Mouse (Mus musculus) liver, adult 2 months (tissue): ENCODE data around the gene Npas1. TPM values are rescaled to one million over a fixed set of nuclear protein-coding genes. Genes with fewer than 3 reads are reported as not detected.

Experiments used
- DNase-seq: peaks from one replicate; pipeline ENCODE4 v3.0.0-alpha.2; 2011; ENCODE audit warnings: low read depth, low spot score; ENCODE audit errors: extremely low read depth
- H3K27ac ChIP-seq: fragments of 200-500 bp; replicated peaks from 2 replicates; pipeline ENCODE4 v1.5.1; 2012; ENCODE audit warnings: low read depth, mild to moderate bottlenecking, control low read depth, inconsistent platforms, low read length; ENCODE audit not compliant: insufficient read depth
- H3K27me3 ChIP-seq: fragments of 200-500 bp; 2 replicates; pipeline ENCODE4 v1.6.1; 2012; ENCODE audit warnings: mild to moderate bottlenecking, moderate library complexity, low read length, inconsistent platforms; ENCODE audit not compliant: control insufficient read depth, insufficient read depth
- H3K36me3 ChIP-seq: fragments of 200-500 bp; 2 replicates; pipeline ENCODE4 v1.6.1; 2012; ENCODE audit warnings: low read length, inconsistent platforms; ENCODE audit not compliant: control insufficient read depth, insufficient read depth
- H3K4me1 ChIP-seq: fragments of 200-500 bp; 2 replicates; pipeline ENCODE4 v1.6.1; 2011; ENCODE audit warnings: low read length; ENCODE audit not compliant: control insufficient read depth, insufficient read depth
- H3K4me3 ChIP-seq: fragments of 200-500 bp; 2 replicates; pipeline ENCODE4 v1.5.1; 2011; ENCODE audit warnings: low read depth, mild to moderate bottlenecking, control low read depth, low read length, moderate library complexity; ENCODE audit not compliant: insufficient read depth
- H3K79me2 ChIP-seq: fragments of 200-500 bp; 2 replicates; pipeline ENCODE4 v1.6.1; 2012; ENCODE audit warnings: inconsistent platforms, mild to moderate bottlenecking, low read length, moderate library complexity; ENCODE audit not compliant: control insufficient read depth, insufficient read depth
- H3K9ac ChIP-seq: fragments of 200-500 bp; 2 replicates; pipeline ENCODE4 v1.6.1; 2012; ENCODE audit warnings: low read depth, mild to moderate bottlenecking, control low read depth, inconsistent platforms, low read length
- CTCF ChIP-seq: fragments of 200-500 bp; IDR thresholded peaks from 2 replicates; pipeline ENCODE4 v1.5.1; 2011; ENCODE audit warnings: low read depth, low read length, control low read depth
- POLR2A ChIP-seq: fragments of 200-500 bp; IDR thresholded peaks from 2 replicates; pipeline ENCODE4 v1.6.1; 2011; ENCODE audit warnings: low read length, control low read depth; ENCODE audit not compliant: insufficient read depth; ENCODE audit errors: extremely low read depth
- WGBS: fragments of 180-500 bp; shearing (Covaris S2); methylation state at CpG from one replicate; pipeline ENCODE4 v1.1.7; 2018; 5-methylcytosine and 5-hydroxymethylcytosine counted together
- polyA plus RNA-seq: library from polyadenylated mRNA; depleted of rRNA; stranded (reverse); fragments of >200 nt; gene quantifications from 2 replicates; pipeline ENCODE4 v1.2.3, GENCODE M21; 2012
- total RNA-seq: library from RNA; depleted of rRNA; stranded (reverse); fragments of >200 nt; gene quantifications from 2 replicates; pipeline ENCODE4 v1.2.3, GENCODE M21; 2014

The Npas1 gene
- total and polyA plus RNA-seq, 2 experiments, result not detected

DNA sequence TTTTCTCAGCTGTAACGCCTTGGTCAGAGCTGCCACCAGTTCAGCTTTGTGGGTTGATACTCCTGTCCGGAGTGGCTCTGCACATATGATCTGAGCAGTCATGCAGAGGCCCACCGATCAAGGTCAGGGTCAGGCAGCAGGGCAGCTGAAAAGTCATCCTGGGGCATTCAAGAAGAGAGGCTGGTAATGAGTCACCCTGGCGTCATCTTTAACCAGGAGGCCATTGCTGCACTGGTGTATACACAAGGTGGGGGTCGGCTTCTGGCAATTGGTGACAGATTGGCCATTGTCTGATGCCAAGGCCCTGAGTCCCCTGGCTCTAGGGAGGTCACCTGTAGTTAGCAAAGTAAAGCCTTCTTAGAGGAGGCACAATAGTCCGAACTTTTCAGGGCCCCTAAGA is 25.9 kb downstream of the Npas1 start:
- Histone ChIP-seq H3K27me3 (no peaks in the 10 kb centered on the region), H3K4me1 (peaks cover 2% of the 10 kb centered on the region; the same call in 1 of the 2 replicates), H3K36me3 (no peaks in the 10 kb centered on the region), H3K79me2 (no peaks in the 10 kb centered on the region), H3K27ac (no peak overlapping the region), H3K9ac (no peak overlapping the region), H3K4me3 (no peak overlapping the region)
- TF ChIP-seq POLR2A (no peak), CTCF (no peak)
- no peak for DNase-seq
- WGBS, result 78% methylated on average over 6 of the region's 6 CpGs

DNA sequence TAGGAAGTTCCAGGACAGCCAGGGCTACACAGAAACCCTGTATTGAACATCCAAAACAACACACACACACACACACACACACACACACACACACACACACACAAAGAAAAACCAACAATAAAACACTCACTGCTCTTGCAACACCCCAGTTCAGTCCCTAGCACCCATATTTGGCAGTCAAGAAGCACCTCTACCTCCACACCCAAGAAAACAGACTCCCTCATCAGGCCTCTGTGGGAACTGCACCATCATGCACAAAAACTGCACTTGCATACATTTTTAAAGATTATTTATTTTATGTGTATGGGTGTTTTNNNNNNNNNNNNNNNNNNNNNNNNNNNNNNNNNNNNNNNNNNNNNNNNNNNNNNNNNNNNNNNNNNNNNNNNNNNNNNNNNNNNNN is 36.3 kb downstream of the Npas1 start:
- H3K27ac ChIP-seq, result no peak overlapping the region
- H3K79me2 ChIP-seq, result no peaks in the 10 kb centered on the region
- TF ChIP-seq POLR2A, result no peak
- no peak; the same call in 1 of the 2 replicates for TF ChIP-seq CTCF
- DNase-seq, result peak; percentile 68
- no peak overlapping the region for H3K9ac ChIP-seq
- no peaks in the 10 kb centered on the region for H3K4me1 ChIP-seq
- H3K27me3 ChIP-seq, result no peaks in the 10 kb centered on the region
- no peak overlapping the region for H3K4me3 ChIP-seq
- H3K36me3 ChIP-seq, result no peaks in the 10 kb centered on the region

DNA sequence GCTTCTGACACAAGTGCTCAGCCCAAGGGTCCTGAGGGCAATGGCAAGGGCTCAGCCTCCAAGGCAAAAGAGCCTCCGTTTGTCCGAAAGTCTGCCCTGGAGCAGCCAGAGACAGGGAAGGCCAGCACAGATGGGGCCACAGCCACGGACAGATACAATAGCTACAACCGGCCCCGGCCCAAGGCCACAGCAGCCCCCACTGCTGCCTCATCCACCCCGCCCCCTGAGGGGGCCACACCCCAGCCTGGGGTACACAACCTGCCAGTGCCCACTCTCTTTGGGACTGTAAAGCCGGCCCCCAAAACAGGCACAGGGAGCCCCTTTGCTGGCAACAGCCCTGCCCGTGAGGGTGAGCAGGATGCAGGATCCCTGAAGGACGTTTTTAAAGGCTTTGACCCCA is 42.4 kb downstream of the Npas1 start:
- Histone ChIP-seq H3K27me3 (no peaks in the 10 kb centered on the region), H3K79me2 (no peaks in the 10 kb centered on the region), H3K4me1 (no peaks in the 10 kb centered on the region), H3K9ac (no peak overlapping the region), H3K4me3 (no peak overlapping the region), H3K27ac (no peak overlapping the region), H3K36me3 (peaks cover 8% of the 10 kb centered on the region; the same call in 1 of the 2 replicates)
- TF ChIP-seq CTCF, result no peak
- no peak for TF ChIP-seq POLR2A
- no peak for DNase-seq
- 93% methylated on average over 9 of the region's 9 CpGs for WGBS

DNA sequence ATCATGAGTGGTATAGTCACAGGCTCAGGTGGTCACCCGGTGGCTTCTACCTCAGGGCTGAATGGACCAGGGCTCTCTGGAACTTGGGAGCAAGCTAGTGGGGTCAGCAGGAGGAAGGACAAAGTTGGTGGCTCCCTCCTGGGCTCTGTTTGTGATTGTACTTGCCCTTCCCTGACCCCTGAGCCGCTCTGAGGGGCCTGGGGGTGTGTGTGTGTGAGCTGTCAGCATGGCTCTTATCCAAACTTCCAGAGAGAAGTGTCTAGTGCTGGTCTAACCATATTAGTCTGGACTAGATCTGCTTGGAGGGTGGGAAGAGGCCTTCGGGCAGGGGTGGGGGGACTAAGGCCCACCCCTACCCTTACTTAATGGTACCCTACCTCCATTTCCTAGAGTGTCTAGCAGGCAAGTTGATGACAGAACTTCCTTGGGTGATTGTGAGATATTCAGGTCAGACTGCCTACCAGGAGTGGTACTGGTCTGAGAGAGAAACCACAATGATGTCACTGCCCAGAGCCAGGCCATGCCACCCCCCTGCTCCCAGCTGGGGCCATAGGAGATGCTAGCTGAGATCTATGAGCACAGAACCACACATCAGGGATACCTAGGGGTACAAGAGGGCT is 44.1 kb downstream of the Npas1 start:
- Histone ChIP-seq H3K79me2 (no peaks in the 10 kb centered on the region), H3K27ac (no peak overlapping the region), H3K27me3 (no peaks in the 10 kb centered on the region), H3K36me3 (peaks cover 22% of the 10 kb centered on the region), H3K9ac (no peak overlapping the region), H3K4me3 (no peak overlapping the region), H3K4me1 (no peaks in the 10 kb centered on the region)
- WGBS, result 86% methylated on average over 3 of the region's 3 CpGs
- DNase-seq, result no peak
- TF ChIP-seq POLR2A (no peak), CTCF (no peak)

DNA sequence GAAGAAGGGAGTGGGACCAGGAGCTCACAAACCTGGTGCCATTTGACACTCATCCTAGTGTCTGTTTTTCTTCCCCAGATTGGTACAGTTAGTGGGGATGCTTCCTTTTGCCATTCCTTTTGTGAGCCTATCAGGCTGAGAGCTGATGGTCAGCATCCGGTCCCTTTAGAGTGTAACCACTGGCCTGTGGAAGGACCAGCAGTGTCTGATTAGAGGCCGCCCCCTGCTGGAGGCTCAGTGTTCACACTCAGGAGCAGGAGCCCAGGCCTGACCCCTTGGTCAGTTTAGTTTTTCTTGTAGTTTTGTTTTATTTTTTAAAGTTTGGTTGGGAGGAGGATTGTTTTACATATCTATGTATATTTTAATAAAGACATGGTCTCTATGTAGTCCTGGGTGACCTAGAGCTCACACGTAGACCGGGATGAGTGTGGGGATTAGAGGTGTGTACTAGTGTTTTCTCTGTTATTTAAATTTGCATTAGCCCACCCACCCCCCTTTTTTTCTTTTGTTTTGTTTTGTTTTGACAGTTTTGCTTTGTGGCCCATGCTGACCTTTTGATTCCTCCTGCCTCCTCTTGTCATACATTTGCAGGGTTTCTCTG is 51.3 kb downstream of the Npas1 start:
- peak; percentile 63 for DNase-seq
- peaks cover 73% of the 10 kb centered on the region for H3K36me3 ChIP-seq

DNA sequence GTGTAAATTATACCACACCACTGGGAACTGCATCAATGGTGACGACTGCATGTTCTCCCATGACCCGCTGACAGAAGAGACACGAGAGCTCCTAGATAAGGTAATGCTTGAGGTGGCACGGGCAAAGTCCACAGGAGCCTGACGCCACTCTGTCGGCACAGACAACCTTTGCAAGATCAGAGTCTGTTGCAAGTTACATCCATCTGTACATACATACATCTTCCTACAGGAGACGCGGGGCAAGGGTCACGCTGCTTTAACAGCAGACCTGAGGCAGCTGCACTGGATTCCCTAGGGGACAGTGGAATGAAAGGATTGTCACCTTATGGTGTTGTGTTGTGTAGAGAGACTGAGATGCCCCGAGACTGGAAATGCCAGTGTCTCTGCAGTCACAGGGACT is 51.8 kb downstream of the Npas1 start:
- Histone ChIP-seq H3K4me1 (peaks cover 8% of the 10 kb centered on the region), H3K9ac (no peak overlapping the region), H3K27me3 (no peaks in the 10 kb centered on the region), H3K79me2 (peaks cover 3% of the 10 kb centered on the region; the same call in 1 of the 2 replicates), H3K4me3 (no peak overlapping the region), H3K27ac (no peak overlapping the region), H3K36me3 (peaks cover 76% of the 10 kb centered on the region)
- 67% methylated on average over 10 of the region's 10 CpGs for WGBS
- DNase-seq, result no peak
- TF ChIP-seq CTCF (no peak), POLR2A (no peak)

More for the DNA sequence above, 51.3 kb downstream of the Npas1 start:
- Histone ChIP-seq H3K4me3 (no peak overlapping the region), H3K27ac (no peak overlapping the region), H3K9ac (no peak overlapping the region), H3K27me3 (no peaks in the 10 kb centered on the region), H3K79me2 (no peaks in the 10 kb centered on the region; the same call in 1 of the 2 replicates), H3K4me1 (peaks cover 5% of the 10 kb centered on the region; the same call in 1 of the 2 replicates)
- peak; percentile 92 for TF ChIP-seq CTCF
- TF ChIP-seq POLR2A, result no peak
- WGBS, result 55% methylated on average over 4 of the region's 4 CpGs
